Mouse (Mus musculus) CD8-positive naive resting alpha-beta T cell, adult 2 months (primary cell): ENCODE results near the gene Hhex.

Source experiments
- DNase-seq, 2 experiments: peaks; one replicate each; pipeline ENCODE4 v3.0.0; 2022; ENCODE audit warnings: low read depth in 2 of 2, low spot score in 2 of 2

Hhex gene

DNA sequence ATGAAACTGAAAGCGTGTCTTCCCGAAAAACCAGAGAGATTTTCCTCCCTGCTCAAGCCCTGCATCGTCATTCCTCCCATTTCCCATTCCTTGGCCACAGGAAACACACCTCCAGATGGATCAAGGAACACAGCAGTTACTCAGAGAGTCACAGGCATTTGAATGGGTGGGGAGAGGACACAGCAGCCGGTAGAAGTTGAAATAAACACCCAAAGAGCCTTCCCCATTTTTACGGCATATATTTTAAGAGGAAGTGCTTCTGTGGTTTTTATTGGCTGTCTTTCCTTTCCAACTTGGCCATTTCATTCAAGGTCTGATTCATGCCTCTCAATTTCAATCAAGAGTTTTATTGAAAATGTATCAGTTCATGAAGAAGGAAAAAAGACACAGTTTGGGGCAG lies 13.6 kb downstream of the Hhex start:
- no peak for DNase-seq

DNA sequence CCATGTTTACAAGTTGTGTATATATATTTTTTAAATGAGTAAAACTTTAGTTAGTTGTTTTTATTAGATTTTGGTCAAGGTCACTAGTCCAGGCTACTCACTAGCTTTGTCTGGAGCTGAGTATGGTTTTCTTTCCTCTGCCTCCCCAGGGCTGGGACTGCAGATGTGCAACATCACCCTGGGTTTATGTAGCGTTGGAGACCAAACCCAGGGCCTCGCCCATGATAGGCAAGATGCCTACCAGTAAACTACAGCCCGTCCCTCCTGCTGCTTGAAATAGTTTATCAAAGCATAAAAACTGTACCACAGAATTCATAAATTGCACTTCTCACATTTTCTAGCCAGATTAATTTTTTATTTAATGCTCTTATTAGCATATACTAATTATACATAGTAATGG lies 14.6 kb downstream of the Hhex start:
- no peak for DNase-seq

DNA sequence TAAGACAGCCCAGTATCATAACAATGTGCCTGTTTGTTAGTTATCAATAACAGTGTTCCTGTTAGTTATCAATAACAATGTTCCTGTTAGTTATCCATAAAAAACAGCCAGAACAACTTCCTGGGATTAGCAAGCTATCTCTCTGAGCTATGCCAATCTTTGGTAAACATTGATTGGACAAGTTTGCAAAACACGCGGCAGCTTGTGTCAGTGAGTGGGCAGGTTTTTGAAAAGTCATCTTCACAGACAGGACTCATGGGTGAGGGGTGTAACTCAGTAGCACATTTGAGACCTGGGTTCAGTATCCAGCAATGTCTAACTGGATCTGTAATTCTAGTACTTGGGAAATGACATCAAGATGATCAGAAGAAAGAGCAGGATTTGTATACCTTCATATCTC lies 20.9 kb downstream of the Hhex start:
- no peak for DNase-seq

DNA sequence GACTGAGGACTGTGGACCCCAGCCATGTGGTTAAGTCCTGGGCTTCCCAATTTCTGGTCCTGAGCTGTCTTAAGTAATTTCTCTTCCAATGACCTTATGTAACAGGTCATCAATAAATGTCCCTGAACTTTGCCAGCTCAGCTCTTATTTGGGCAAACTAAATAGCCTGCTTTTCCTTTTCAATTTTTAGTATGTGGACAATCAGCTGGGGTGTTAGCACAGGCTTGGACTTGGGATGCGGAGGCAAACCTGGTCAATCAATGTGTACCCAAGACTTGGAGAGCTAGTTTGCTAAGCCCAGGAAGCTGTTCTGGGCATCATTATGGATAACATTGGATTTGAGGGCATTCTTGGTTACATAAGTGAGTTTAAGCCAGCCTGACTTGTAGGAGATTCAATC lies 21.4 kb downstream of the Hhex start:
- no peak for DNase-seq

DNA sequence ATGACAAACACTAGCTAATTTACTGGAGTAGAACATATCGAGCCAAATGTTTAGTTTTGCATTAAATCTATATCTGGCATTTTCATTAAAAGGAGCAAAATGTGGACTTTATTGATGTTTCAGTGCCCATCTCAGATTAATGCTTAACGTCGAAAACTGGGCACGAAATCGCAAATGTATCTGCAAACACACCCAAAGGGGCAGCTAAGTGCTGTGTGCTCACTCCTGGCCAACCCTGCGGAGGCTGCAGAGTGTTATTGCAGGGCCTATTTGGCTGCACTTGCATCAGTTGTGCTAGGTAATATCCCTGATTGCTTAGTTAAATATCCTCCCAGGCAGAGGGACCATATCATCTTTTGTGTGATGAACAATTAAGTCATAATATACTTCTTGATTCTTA lies 23.4 kb downstream of the Hhex start:
- no peak for DNase-seq

DNA sequence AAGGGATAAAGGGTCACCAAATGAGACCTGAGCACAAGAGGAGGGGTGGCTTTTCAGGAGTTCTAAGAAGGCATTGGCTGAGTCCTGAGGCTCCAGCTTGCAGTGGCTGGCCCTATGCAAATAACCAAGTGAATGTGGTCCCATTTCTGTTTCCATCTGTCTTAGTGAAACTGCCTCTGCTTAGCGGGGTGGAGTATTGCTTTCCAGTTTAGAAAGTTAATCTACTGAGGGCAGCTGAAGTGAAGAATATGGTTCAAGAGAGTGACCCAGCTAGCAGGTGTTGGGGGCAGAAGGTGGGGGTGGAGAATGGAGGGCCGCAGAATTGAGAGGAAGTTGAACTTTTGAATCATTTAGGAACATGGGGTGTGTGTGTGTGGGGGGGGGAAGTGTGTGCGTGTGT lies 31.8 kb downstream of the Hhex start:
- no peak for DNase-seq

DNA sequence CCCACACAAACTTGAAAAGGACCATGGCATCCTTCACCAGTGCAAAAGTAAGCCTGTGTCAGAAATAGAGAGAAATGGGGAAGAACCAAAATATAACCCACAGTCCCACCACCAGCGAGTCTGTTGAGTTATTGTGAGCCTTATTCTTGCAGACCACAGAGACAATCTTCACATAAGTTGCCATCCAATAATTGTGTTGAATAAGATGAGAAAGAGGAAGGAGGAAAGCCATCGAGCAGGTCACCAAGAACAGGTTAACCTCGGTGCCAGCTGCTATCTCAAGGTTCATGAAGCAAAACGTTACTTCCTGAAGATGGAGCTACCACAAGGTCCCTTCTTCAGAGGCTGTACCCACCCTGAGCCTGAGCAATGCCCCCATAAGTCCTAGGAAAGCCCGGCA lies 32.4 kb downstream of the Hhex start:
- no peak for DNase-seq

DNA sequence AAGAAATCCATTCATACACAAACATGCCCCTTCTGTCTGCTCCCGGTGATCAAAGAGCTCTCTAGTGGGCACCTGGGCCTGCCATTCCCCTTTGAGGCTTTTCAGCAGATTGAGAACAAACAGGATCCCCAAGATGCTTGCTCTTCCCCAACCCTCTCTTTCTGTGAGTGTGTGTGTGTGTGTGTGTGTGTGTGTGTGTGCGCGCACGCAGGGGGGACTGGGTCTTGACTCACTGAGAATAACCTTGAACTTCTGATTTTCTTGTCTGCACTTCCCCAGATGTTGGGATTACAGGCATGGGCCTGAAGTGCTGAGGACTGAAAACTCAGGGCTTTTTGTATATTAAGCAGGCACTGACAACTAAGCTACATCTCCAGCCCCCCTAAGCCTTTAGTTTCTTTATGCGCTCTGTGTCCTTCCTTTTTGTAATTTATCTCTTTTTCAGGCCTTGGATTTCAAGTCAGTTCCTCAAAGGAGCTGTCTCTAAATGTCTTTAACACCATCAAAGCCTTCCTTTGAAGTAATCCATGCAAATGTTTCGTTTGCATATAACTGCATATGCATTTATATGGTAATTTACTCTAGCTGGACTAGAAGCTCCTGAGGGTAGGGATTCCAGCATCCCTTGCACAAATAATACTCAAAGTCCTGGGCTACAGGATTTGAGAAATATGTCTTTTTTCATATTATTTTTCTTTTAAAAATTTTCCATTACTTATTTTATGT lies 34.4 kb downstream of the Hhex start:
- DNase-seq = no peak

DNA sequence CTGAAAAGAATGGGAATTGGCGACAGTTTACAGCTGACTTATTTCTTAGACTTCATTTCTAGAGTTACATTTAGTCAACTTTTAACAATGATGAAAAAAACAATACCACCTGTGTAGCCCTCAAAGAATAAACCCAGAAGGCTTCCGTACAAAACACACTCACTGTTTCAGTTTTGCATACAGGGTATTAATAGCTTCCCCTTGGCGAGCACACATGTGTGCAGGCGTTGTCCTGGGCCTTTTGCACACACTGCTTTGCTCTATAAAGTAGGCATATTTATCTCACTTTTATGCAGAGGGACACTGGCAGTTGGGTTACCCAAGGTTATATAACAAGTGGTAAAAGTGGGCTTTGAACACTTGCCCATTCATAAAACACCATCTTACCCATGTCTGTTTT lies 37.1 kb downstream of the Hhex start:
- no peak for DNase-seq

DNA sequence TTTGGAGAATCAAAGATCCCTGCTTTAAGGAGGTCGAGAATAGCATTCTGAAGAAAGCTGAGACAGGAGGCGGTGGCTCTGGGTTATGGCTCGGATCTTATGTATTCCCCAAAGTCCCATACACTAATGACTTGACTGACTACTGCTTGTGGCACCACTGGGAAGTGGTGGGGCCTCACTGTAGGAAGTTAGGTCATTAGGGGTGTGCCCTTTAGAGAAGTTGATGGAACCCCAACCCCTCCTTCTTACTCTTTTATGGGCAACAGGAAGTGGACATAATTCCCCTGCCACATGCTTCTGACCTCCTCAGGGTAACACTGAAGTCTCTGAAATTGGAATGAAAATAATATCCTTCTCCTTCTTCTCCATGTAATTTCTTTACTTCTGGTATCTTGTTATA lies 38.0 kb downstream of the Hhex start:
- no peak for DNase-seq

DNA sequence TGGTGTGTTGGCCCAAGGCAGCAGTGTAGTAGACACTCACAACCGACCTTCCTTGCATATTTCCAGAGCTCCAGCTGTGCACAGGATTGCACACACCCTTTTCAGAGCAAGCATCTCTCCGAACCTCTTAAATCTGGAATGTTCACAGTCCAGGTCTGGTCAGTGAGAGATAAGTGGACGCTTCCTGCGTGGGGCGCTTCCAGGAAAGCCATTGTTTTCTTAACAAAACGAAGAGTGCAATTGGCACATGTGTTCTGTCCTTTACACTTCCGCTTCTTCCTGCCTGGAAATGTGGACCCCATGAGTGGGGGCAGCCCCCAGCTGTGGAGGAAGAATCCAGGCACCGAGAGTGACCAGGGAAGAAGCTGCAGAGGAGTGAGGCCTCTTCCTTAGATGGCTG lies 47.1 kb downstream of the Hhex start:
- no peak for DNase-seq

DNA sequence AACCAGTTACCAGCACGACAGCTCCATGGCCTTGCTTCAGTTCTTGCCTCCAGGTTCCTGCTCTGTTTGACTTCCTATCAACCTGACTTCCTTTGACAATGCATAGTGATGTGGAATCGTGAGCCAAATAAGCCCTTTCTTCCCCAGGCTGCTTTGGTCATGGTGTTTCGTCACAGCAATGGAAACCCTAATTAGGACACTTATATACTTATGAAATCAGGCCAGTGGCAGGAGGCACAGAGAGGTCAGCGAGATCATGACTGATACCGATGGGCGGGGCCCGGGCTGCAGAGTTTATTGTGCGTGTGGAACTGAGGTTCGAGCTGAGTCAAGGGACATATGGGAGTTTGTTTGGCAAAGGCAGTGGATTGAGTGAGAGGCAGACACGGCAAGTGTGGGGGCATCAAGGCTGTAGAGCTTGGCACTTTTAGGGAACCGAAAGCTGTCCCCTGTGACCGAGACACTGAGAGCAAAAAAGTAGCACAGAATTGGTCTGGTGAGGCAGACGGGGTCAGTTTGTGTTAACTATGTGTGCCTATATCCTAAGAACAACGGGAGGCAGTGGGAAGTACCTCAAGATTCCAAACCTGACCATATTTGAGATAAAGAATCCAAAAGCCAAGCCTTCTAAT lies 48.1 kb downstream of the Hhex start:
- DNase-seq = no peak

DNA sequence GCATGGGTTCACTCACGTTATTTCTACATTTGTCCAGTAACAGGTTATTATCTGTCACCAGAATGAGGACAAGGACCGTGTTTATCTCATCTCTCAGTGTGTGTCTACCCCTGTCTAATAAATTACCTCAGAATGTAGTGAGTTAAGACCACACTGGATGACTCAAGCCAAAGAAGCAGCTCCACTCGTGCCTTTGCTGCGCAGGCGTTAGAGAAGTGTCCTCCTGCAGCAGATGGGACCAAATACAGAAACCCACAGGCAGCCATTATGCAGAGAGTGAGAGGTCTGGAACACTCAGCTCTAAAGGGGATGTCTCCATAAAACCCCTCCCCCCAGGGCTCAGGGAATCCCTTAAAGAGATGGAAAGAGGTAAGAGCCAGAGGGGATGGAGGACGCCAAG lies 50.2 kb downstream of the Hhex start:
- DNase-seq = no peak

DNA sequence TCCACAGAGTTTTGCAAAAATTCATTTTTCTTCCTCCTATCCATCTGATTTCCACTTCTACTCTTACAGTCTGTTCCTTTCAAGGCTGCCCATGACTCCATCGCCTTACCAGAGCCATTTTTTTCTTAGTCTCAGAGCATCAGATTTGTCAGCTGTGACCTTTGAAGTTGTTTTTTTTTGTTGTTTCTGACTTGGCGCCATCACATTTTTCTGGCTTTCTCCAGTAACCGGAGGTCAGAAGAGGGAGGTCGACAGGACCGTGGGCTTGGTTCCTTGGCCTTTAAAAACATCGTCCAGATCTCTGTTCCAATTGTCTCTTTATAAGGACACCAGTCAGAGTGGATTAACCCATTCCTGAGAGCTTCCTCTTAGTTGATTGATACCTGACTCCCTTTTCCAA lies 52.2 kb downstream of the Hhex start:
- no peak for DNase-seq

DNA sequence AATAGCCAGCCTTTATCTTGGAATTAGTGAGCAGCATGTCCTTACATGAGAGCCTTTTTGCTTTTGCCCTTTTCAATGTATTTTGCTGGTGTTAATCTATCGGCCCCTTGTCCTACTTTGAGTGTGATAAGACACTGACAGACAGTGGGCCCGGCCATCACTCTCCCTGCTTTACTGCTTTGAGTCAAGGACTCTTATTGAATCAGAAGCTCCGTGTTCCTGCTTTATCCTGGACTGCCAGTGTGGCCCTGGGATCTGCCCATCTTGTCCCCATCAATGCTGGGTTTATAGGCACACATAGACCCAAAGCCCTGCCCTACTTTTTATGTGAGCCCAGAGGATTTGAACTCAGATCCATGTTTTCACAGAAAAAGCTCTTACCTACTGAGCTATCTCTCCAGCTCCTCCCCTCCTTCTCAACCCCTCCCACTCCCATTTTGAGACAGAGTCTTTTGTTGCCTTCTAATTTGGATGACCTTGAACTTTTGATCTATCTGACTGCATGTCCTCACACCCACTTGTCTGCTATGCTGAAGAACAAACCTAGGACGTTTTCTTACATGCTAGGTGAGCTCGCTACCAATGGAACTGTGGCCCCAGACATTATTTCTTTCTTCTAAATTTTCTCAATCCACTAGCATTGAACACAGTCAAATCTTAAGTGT lies 53.3 kb downstream of the Hhex start:
- no peak for DNase-seq

DNA sequence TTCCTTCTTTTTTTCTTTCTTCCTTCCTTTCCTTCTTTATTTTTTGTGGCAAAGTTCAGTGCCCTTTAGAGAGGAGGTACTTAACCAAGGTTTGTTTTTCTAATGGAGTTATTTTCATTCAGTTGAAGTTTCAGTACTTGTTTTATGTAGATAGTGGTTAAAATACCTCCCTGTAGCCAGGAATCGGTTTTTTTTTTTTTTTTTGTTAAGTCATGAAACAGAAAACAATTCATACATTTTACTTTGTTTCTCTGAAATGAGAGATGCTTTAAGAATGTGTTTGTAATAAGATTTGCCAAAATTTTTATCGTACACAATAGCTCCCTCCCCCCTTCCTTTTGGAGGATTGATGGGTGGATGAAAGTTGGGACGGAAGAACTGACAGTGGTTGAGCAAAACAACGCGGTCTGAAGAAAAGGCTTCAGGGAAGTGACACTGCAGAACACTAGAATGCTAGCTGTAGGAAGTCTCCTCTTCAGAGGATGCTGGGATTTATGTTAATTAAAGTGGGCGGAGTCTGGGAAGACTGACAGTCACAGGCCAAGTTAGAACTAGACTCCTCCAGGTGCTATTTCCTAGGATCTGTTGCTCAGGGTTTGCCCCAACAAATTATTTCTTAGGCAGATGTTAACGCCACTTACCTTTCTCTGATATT lies 54.1 kb downstream of the Hhex start:
- DNase-seq = no peak
